Mouse (Mus musculus) heart, postnatal 0 days (tissue): ENCODE measurements at regions not wholly inside any gene's neighbourhood (a gene's known extent, or its start where the extent isn't known, plus 50 kb on each side); places are given as distances from the start of the nearest gene placed in this dataset.

Experiments
- CTCF ChIP-seq: IDR thresholded peaks from 2 replicates; pipeline ENCODE4 v1.5.1; 2016; ENCODE audit warnings: antibody characterized with exemption, control low read depth, low read depth
- EP300 ChIP-seq: IDR thresholded peaks from 2 replicates; pipeline ENCODE4 v1.6.1; 2016; ENCODE audit warnings: antibody characterized with exemption, low read depth

- TF ChIP-seq CTCF (no peak), EP300 (no peak)
Measured at GRCm38 (mm10) chr5:132975303-132975932, 432.3 kb upstream of the Auts2 start.
